Mouse (Mus musculus) thymus, adult 2 months (tissue): Measurements from ENCODE around the gene Ppfia4. TPM values are rescaled to one million over a fixed set of nuclear protein-coding genes. Genes with fewer than 3 reads are reported as not detected.

Experiments
- DNase-seq: peaks from one replicate; pipeline ENCODE4 v3.0.0; 2021
- H3K27ac ChIP-seq: fragments of 200-500 bp; 2 replicates; pipeline ENCODE4 v1.5.1; 2012; ENCODE audit warnings: low read length, control low read depth; ENCODE audit not compliant: control insufficient read depth, insufficient read depth
- H3K27me3 ChIP-seq: fragments of 200-500 bp; 2 replicates; pipeline ENCODE4 v1.6.1; 2012; ENCODE audit warnings: mild to moderate bottlenecking, low read length, moderate library complexity, mixed read lengths; ENCODE audit not compliant: control insufficient read depth, insufficient read depth
- H3K36me3 ChIP-seq: fragments of 200-500 bp; 2 replicates; pipeline ENCODE4 v1.6.1; 2012; ENCODE audit warnings: mild to moderate bottlenecking, low read length, moderate library complexity; ENCODE audit not compliant: control insufficient read depth, insufficient read depth
- H3K4me1 ChIP-seq: fragments of 200-500 bp; replicated peaks from 2 replicates; pipeline ENCODE4 v1.6.1; 2012; ENCODE audit warnings: low read length; ENCODE audit not compliant: control insufficient read depth, insufficient read depth
- H3K4me3 ChIP-seq: fragments of 200-500 bp; 2 replicates; pipeline ENCODE4 v1.5.1; 2012; ENCODE audit warnings: mild to moderate bottlenecking, low read length, control low read depth, moderate library complexity; ENCODE audit not compliant: control insufficient read depth, insufficient read depth
- CTCF ChIP-seq: fragments of 200-500 bp; IDR thresholded peaks from 2 replicates; pipeline ENCODE4 v1.5.1; 2012; ENCODE audit warnings: mild to moderate bottlenecking, control low read depth, low read length, moderate library complexity, borderline replicate concordance; ENCODE audit not compliant: control insufficient read depth, poor library complexity, insufficient read depth; ENCODE audit errors: extremely low read depth
- POLR2A ChIP-seq: fragments of 200-500 bp; IDR thresholded peaks from 2 replicates; pipeline ENCODE4 v1.6.1; 2012; ENCODE audit warnings: mild to moderate bottlenecking, low read length, control low read depth, moderate library complexity; ENCODE audit not compliant: control insufficient read depth, poor library complexity, insufficient read depth; ENCODE audit errors: extremely low read depth
- WGBS: fragments of 180-500 bp; shearing (Covaris S2); methylation state at CpG from one replicate; pipeline ENCODE4 v1.1.7; 2018; 5-methylcytosine and 5-hydroxymethylcytosine counted together
- polyA plus RNA-seq: library from polyadenylated mRNA; depleted of rRNA; stranded (reverse); fragments of >200 nt; gene quantifications from 2 replicates; pipeline ENCODE4 v1.2.3, GENCODE M21; 2012

Ppfia4 gene
- polyA plus RNA-seq, 1 experiment: 17.2 TPM

- Histone ChIP-seq H3K36me3 (no peaks in the 10 kb centered on the region), H3K27me3 (no peaks in the 10 kb centered on the region), H3K4me3 (no peak overlapping the region), H3K4me1 (no peaks in the 10 kb centered on the region), H3K27ac (no peak overlapping the region)
- 81% methylated on average over 3 of the region's 3 CpGs for WGBS
- DNase-seq: no peak
- TF ChIP-seq CTCF: no peak
- no peak for TF ChIP-seq POLR2A
These were observed 44.5 kb downstream of the Ppfia4 start for GRCm38 (mm10) chr1:134288239-134288638.

GRCm38 (mm10) chr1:134285458-134286120 lies 47.1 kb downstream of the Ppfia4 start:
- H3K27me3 ChIP-seq: no peaks in the 10 kb centered on the region
- no peaks in the 10 kb centered on the region for H3K4me1 ChIP-seq
- H3K36me3 ChIP-seq: no peaks in the 10 kb centered on the region
- TF ChIP-seq CTCF: no peak
- no peak for TF ChIP-seq POLR2A
- WGBS: 96% methylated on average over 10 of the region's 10 CpGs
- no peak overlapping the region for H3K4me3 ChIP-seq
- DNase-seq: no peak
- no peak overlapping the region for H3K27ac ChIP-seq

- Histone ChIP-seq H3K4me3 (no peak overlapping the region), H3K27me3 (no peaks in the 10 kb centered on the region), H3K36me3 (no peaks in the 10 kb centered on the region), H3K27ac (no peak overlapping the region), H3K4me1 (no peaks in the 10 kb centered on the region)
- WGBS: 56% methylated on average over 1 of the region's 1 CpGs
- DNase-seq: no peak
- TF ChIP-seq POLR2A: no peak
- no peak for TF ChIP-seq CTCF
These were observed 49.6 kb downstream of the Ppfia4 start for GRCm38 (mm10) chr1:134283108-134283507.

GRCm38 (mm10) chr1:134282342-134282741 lies 50.4 kb downstream of the Ppfia4 start:
- WGBS: 48% methylated on average over 3 of the region's 3 CpGs
- TF ChIP-seq POLR2A (no peak), CTCF (no peak)
- no peaks in the 10 kb centered on the region for H3K27me3 ChIP-seq

GRCm38 (mm10) chr1:134281563-134281962 lies 51.2 kb downstream of the Ppfia4 start:
- Histone ChIP-seq H3K36me3 (no peaks in the 10 kb centered on the region), H3K4me1 (no peaks in the 10 kb centered on the region), H3K27ac (no peak overlapping the region), H3K27me3 (no peaks in the 10 kb centered on the region), H3K4me3 (no peak overlapping the region)
- DNase-seq: no peak
- TF ChIP-seq CTCF (no peak), POLR2A (no peak)
- 82% methylated on average over 4 of the region's 4 CpGs for WGBS

More at GRCm38 (mm10) chr1:134282342-134282741, 50.4 kb downstream of the Ppfia4 start:
- Histone ChIP-seq H3K27ac (no peak overlapping the region), H3K36me3 (no peaks in the 10 kb centered on the region), H3K4me1 (no peaks in the 10 kb centered on the region), H3K4me3 (no peak overlapping the region)
- no peak for DNase-seq

GRCm38 (mm10) chr1:134280174-134280573 lies 52.6 kb downstream of the Ppfia4 start:
- Histone ChIP-seq H3K27me3 (no peaks in the 10 kb centered on the region), H3K36me3 (no peaks in the 10 kb centered on the region), H3K27ac (no peak overlapping the region), H3K4me1 (no peaks in the 10 kb centered on the region), H3K4me3 (no peak overlapping the region)
- TF ChIP-seq CTCF: no peak
- TF ChIP-seq POLR2A: no peak
- 96% methylated on average over 5 of the region's 5 CpGs for WGBS
- no peak for DNase-seq

GRCm38 (mm10) chr1:134276823-134277222 lies 55.9 kb downstream of the Ppfia4 start:
- Histone ChIP-seq H3K36me3 (no peaks in the 10 kb centered on the region), H3K27me3 (no peaks in the 10 kb centered on the region), H3K27ac (no peak overlapping the region), H3K4me1 (no peaks in the 10 kb centered on the region), H3K4me3 (no peak overlapping the region)
- no peak for TF ChIP-seq POLR2A
- no peak for TF ChIP-seq CTCF
- DNase-seq: no peak
- 97% methylated on average over 7 of the region's 7 CpGs for WGBS
